11 mouse cellular contexts compared by ENCODE assay signal in genomic region chr4:114648532-114649074, GRCm38 (mm10).
DNase-seq lines count a peak whose midpoint lies in the region; ATAC-seq and TF ChIP-seq lines count a peak whose summit lies in the region.
"Had no signal": no experiment of that assay in that cellular context is flagged by ENCODE, and none has a peak within 500 bp of the region (broad histone marks: within the 10 kb centered on the region; RNA-seq: fewer than 3 reads in every experiment).

No protein-coding gene starts in this region.

- DNase-seq in intestine, embryonic 14.5 days (ENCODE audit: low spot score): no peak
- no peak for DNase-seq in embryonic facial prominence, embryonic 14.5 days (ENCODE audit: low spot score)
- DNase-seq in adrenal gland, adult 8-10 months: no peak
- no peak for DNase-seq in cerebellum, postnatal 25 days
- no peak for DNase-seq in adrenal gland, postnatal 25 days
- DNase-seq: gastrocnemius, postnatal 36 days; right cerebral cortex, postnatal 25 days had no signal

- TF ChIP-seq CTCF in intestine, postnatal 0 days (IDR thresholded peaks at IDR 0.05; ENCODE audit: low read depth): no peak

- H3K4me3 ChIP-seq in intestine, embryonic 14.5 days (ENCODE audit: low read depth, low read length): no peak overlapping the region
- no peak overlapping the region for H3K4me3 ChIP-seq in intestine, postnatal 0 days (ENCODE audit: low read depth, low read length)
- H3K4me3 ChIP-seq in embryonic facial prominence, embryonic 14.5 days (ENCODE audit: low read depth, low read length): no peak overlapping the region
- H3K4me3 ChIP-seq in limb, embryonic 13.5 days: 0 out of 2 replicates have a peak overlapping the region, but pooled peaks have one; percentile 10
- no peak overlapping the region for H3K4me3 ChIP-seq in neural tube, embryonic 15.5 days (replicated peaks)
- H3K4me3 ChIP-seq: limb, embryonic 15.5 days had no signal

- H3K9me3 ChIP-seq in intestine, embryonic 14.5 days (ENCODE audit: control insufficient read depth, low read length): no peaks in the 10 kb centered on the region
- no peaks in the 10 kb centered on the region for H3K9me3 ChIP-seq in intestine, postnatal 0 days (ENCODE audit: control insufficient read depth)
- H3K9me3 ChIP-seq in embryonic facial prominence, embryonic 14.5 days (ENCODE audit: control insufficient read depth, low read length): no peaks in the 10 kb centered on the region
- H3K9me3 ChIP-seq in limb, embryonic 13.5 days: no peaks in the 10 kb centered on the region
- no peaks in the 10 kb centered on the region for H3K9me3 ChIP-seq in neural tube, embryonic 15.5 days (replicated peaks)
- H3K9me3 ChIP-seq: limb, embryonic 15.5 days had no signal

- 11% methylated on average over 28 of the region's 28 CpGs for WGBS in intestine, embryonic 14.5 days
- whole genome bisulfite sequencing in intestine, postnatal 0 days: 18% methylated on average over 28 of the region's 28 CpGs
- WGBS in embryonic facial prominence, embryonic 14.5 days: 21% methylated on average over 25 of the region's 28 CpGs
- 8% methylated on average over 28 of the region's 28 CpGs for WGBS in limb, embryonic 13.5 days
- 11% methylated on average over 28 of the region's 28 CpGs for WGBS in neural tube, embryonic 15.5 days

- no peak for ATAC-seq in intestine, embryonic 14.5 days (replicated peaks; ENCODE audit: low FRiP score, low TSS enrichment, low read depth)
- no peak for ATAC-seq in intestine, postnatal 0 days
- no peak for ATAC-seq in embryonic facial prominence, embryonic 14.5 days (ENCODE audit: low read depth)
- ATAC-seq in limb, embryonic 13.5 days (ENCODE audit: low FRiP score, low read depth): 0 out of 2 replicates have a peak, but pooled peaks have one; percentile 7
- peak; percentile 15; the same call in 1 of the 2 replicates for ATAC-seq in neural tube, embryonic 15.5 days (ENCODE audit: low FRiP score)

- no peak overlapping the region for H3K27ac ChIP-seq in intestine, embryonic 14.5 days (ENCODE audit: low read depth)
- no peak overlapping the region for H3K27ac ChIP-seq in intestine, postnatal 0 days (ENCODE audit: low read depth, low read length)
- no peak overlapping the region for H3K27ac ChIP-seq in embryonic facial prominence, embryonic 14.5 days (replicated peaks; ENCODE audit: low read depth, low read length)
- no peak overlapping the region for H3K27ac ChIP-seq in limb, embryonic 13.5 days
- no peak overlapping the region for H3K27ac ChIP-seq in neural tube, embryonic 15.5 days (replicated peaks)
- H3K27ac ChIP-seq: limb, embryonic 15.5 days had no signal

- H3K4me1 ChIP-seq in intestine, embryonic 14.5 days (replicated peaks; ENCODE audit: control insufficient read depth, insufficient read depth, low read length): peaks cover 4% of the 10 kb centered on the region; the same call in 1 of the 2 replicates
- no peaks in the 10 kb centered on the region; the same call in 1 of the 2 replicates for H3K4me1 ChIP-seq in intestine, postnatal 0 days (replicated peaks; ENCODE audit: control insufficient read depth, insufficient read depth, low read length)
- no peaks in the 10 kb centered on the region for H3K4me1 ChIP-seq in embryonic facial prominence, embryonic 14.5 days (ENCODE audit: control insufficient read depth, insufficient read depth, low read length)
- H3K4me1 ChIP-seq in limb, embryonic 13.5 days: peaks cover 15% of the 10 kb centered on the region
- H3K4me1 ChIP-seq in neural tube, embryonic 15.5 days: peaks cover 10% of the 10 kb centered on the region

- no peaks in the 10 kb centered on the region for H3K36me3 ChIP-seq in intestine, embryonic 14.5 days (ENCODE audit: control insufficient read depth, insufficient read depth, low read length)
- H3K36me3 ChIP-seq in intestine, postnatal 0 days (ENCODE audit: control insufficient read depth, insufficient read depth): no peaks in the 10 kb centered on the region
- H3K36me3 ChIP-seq in embryonic facial prominence, embryonic 14.5 days (ENCODE audit: control insufficient read depth, insufficient read depth, low read length): no peaks in the 10 kb centered on the region
- no peaks in the 10 kb centered on the region for H3K36me3 ChIP-seq in limb, embryonic 13.5 days
- no peaks in the 10 kb centered on the region for H3K36me3 ChIP-seq in neural tube, embryonic 15.5 days
- H3K36me3 ChIP-seq: limb, embryonic 15.5 days had no signal

- H3K4me2 ChIP-seq in intestine, embryonic 14.5 days (ENCODE audit: low read length): peak overlapping the region; percentile 15; the same call in 1 of the 2 replicates
- no peak overlapping the region for H3K4me2 ChIP-seq in intestine, postnatal 0 days (replicated peaks; ENCODE audit: low read depth)
- peak overlapping the region; percentile 38 for H3K4me2 ChIP-seq in embryonic facial prominence, embryonic 14.5 days (ENCODE audit: low read depth, low read length)
- H3K4me2 ChIP-seq in limb, embryonic 13.5 days (replicated peaks): peak overlapping the region; percentile 37
- peak overlapping the region; percentile 46 for H3K4me2 ChIP-seq in neural tube, embryonic 15.5 days
- H3K4me2 ChIP-seq: limb, embryonic 15.5 days had no signal

- H3K9ac ChIP-seq in intestine, embryonic 14.5 days (ENCODE audit: low read length): no peak overlapping the region
- H3K9ac ChIP-seq in intestine, postnatal 0 days (ENCODE audit: low read depth, low read length): no peak overlapping the region
- 0 out of 2 replicates have a peak overlapping the region, but pooled peaks have one; percentile 35 for H3K9ac ChIP-seq in embryonic facial prominence, embryonic 14.5 days (ENCODE audit: low read depth, low read length)
- H3K9ac ChIP-seq in limb, embryonic 13.5 days: no peak overlapping the region
- no peak overlapping the region for H3K9ac ChIP-seq in neural tube, embryonic 15.5 days (replicated peaks)
- H3K9ac ChIP-seq: limb, embryonic 15.5 days had no signal

- peaks cover 26% of the 10 kb centered on the region for H3K27me3 ChIP-seq in intestine, embryonic 14.5 days (replicated peaks; ENCODE audit: control insufficient read depth, insufficient read depth, low read length)
- H3K27me3 ChIP-seq in intestine, postnatal 0 days (replicated peaks; ENCODE audit: control insufficient read depth, insufficient read depth, low read length): no peaks in the 10 kb centered on the region
- H3K27me3 ChIP-seq in embryonic facial prominence, embryonic 14.5 days (replicated peaks; ENCODE audit: control insufficient read depth, insufficient read depth, low read length): peaks cover 37% of the 10 kb centered on the region
- peaks cover 97% of the 10 kb centered on the region for H3K27me3 ChIP-seq in limb, embryonic 13.5 days
- H3K27me3 ChIP-seq in neural tube, embryonic 15.5 days (replicated peaks): peaks cover 24% of the 10 kb centered on the region

Comparison
In these comparisons a context has a peak if more than half of its experiments do, and no peak if none do; other contexts are left out.
1. ATAC-seq: peak in limb, embryonic 13.5 days (single experiment) and neural tube, embryonic 15.5 days (single experiment); none in intestine, embryonic 14.5 days (single experiment), intestine, postnatal 0 days (single experiment) and embryonic facial prominence, embryonic 14.5 days (single experiment).